ENCODE assay signal across 8 mouse cellular contexts in genomic region chr11:56116553-56117232, GRCm38 (mm10).
DNase-seq lines count a peak whose midpoint lies in the region; ATAC-seq and TF ChIP-seq lines count a peak whose summit lies in the region.

No protein-coding gene starts in this region.

- H3K27me3 ChIP-seq in heart, embryonic 14.5 days (ENCODE audit: control insufficient read depth, insufficient read depth, low read length): peaks cover 3% of the 10 kb centered on the region; the same call in 1 of the 2 replicates
- H3K27me3 ChIP-seq in thymus, adult 2 months (ENCODE audit: control insufficient read depth, insufficient read depth, low read length): no peaks in the 10 kb centered on the region

- H3K4me1 ChIP-seq in heart, embryonic 14.5 days (ENCODE audit: control insufficient read depth in 2 of 2, insufficient read depth in 2 of 2, low read length in 2 of 2): no peaks in the 10 kb centered on the region
- H3K4me1 ChIP-seq in thymus, adult 2 months (replicated peaks; ENCODE audit: control insufficient read depth, insufficient read depth, low read length): no peaks in the 10 kb centered on the region

- no peaks in the 10 kb centered on the region for H3K36me3 ChIP-seq in heart, embryonic 14.5 days (ENCODE audit: control insufficient read depth, insufficient read depth, low read length)
- H3K36me3 ChIP-seq in thymus, adult 2 months (ENCODE audit: control insufficient read depth, insufficient read depth, low read length): no peaks in the 10 kb centered on the region

- 44% methylated on average over 12 of the region's 12 CpGs for WGBS in heart, embryonic 14.5 days
- 48% methylated on average over 12 of the region's 12 CpGs for WGBS in thymus, adult 2 months

- no peaks in the 10 kb centered on the region for H3K9me3 ChIP-seq in heart, embryonic 14.5 days (ENCODE audit: control insufficient read depth, low read length)

- no peak for ATAC-seq in heart, embryonic 14.5 days (ENCODE audit: insufficient number of reproducible peaks, insufficient read depth, low FRiP score, low read depth)

- TF ChIP-seq POLR2A in thymus, adult 2 months (IDR thresholded peaks at IDR 0.05; ENCODE audit: control insufficient read depth, extremely low read depth, insufficient read depth, low read length, poor library complexity): no peak

- DNase-seq in adrenal gland, postnatal 10 days: peak; percentile 45
- no peak for DNase-seq in adrenal gland, postnatal 4 days (ENCODE audit: low spot score in 2 of 2)
- DNase-seq in thymus, postnatal 4 days: peak; percentile 16
- no peak for DNase-seq in thymus, postnatal 10 days (ENCODE audit: low spot score in 2 of 2)
- DNase-seq in left cerebral cortex, postnatal 4 days: peak; percentile 33
- DNase-seq in retina, postnatal 1 day: peak; percentile 78
- DNase-seq in thymus, adult 2 months: no peak

- no peak overlapping the region for H3K9ac ChIP-seq in heart, embryonic 14.5 days (ENCODE audit: low read length)

- peak overlapping the region; percentile 25; the same call in 1 of the 2 replicates for H3K4me2 ChIP-seq in heart, embryonic 14.5 days (ENCODE audit: low read length)

- no peak overlapping the region for H3K4me3 ChIP-seq in heart, embryonic 14.5 days (ENCODE audit: control insufficient read depth in 1 of 2, insufficient read depth in 1 of 2, low read depth in 1 of 2, low read length in 2 of 2)
- no peak overlapping the region for H3K4me3 ChIP-seq in thymus, adult 2 months (ENCODE audit: control insufficient read depth, insufficient read depth, low read length)

- intact Hi-C loops in left cerebral cortex, postnatal 4 days (cut with DNase I): no loop called here

- TF ChIP-seq CTCF in thymus, adult 2 months (IDR thresholded peaks at IDR 0.05; ENCODE audit: borderline replicate concordance, control insufficient read depth, extremely low read depth, insufficient read depth, low read length, poor library complexity): no peak

- H3K27ac ChIP-seq in heart, embryonic 14.5 days (replicated peaks in 1 of 2; ENCODE audit: control insufficient read depth in 1 of 2, insufficient read depth in 1 of 2, low read depth in 2 of 2, low read length in 2 of 2): no peak overlapping the region
- no peak overlapping the region for H3K27ac ChIP-seq in thymus, adult 2 months (ENCODE audit: control insufficient read depth, insufficient read depth, low read length)

Comparison
In these comparisons a context has a peak if more than half of its experiments do, and no peak if none do; other contexts are left out.
1. DNase-seq: peak in adrenal gland, postnatal 10 days (single experiment), thymus, postnatal 4 days (single experiment), left cerebral cortex, postnatal 4 days (single experiment) and retina, postnatal 1 day (single experiment); none in adrenal gland, postnatal 4 days (0 of 2), thymus, postnatal 10 days (0 of 2) and thymus, adult 2 months (single experiment).